Mouse (Mus musculus): ENCODE measurements around the gene Carmil1. TPM values are rescaled to one million over a fixed set of nuclear protein-coding genes. Genes with fewer than 3 reads are reported as not detected.

Carmil1 gene
- total and polyA plus RNA-seq, 3 experiments = 0.15 to 1.2 TPM; not detected in 1

DNA sequence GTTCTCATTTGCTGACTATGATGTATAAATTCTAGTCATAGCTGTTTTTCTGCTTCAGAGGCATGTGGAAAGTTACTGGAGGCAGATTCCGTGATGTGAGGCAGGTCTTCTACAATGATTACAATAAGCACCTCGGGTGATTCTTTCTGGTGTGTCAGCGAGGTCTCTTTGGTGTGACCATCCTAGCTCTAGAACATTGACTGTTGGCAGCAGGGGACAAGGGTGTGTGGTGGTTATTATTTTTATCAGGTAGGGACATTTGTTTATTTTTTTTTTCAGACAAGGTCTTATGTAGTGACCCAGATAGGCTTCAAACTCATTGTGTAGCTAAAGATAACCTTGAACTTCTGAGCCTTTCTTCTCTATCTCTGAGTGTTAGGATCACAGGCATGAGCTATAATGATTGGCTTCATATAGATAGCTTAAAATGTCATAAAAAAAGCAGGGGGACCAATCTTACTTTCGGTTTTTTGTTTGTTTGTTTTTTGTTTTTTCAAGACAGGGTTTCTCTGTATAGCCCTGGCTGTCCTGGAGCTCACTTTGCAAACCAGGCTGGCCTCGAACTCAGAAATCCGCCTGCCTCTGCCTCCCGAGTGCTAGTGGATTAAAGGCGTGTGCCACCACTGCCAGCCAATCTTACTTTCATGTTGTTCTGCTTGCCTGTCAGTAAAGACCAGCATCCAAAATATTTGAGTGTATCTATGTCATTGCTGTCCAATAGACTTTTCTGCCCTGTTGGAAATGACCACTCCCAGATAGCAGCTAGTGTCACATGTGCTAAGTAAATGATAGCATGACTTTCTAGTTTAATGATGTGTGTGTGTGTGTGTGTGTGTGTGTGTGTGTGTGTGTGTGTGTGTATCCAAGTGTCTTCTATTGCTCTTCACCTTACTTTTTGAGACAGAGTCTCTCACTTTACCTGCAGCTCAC is 30.7 kb upstream of the Carmil1 start:
- Histone ChIP-seq H3K36me3 (ENCODE audit: control insufficient read depth in 1 of 2, insufficient read depth in 2 of 2, low read length in 2 of 2) (no peaks in the 10 kb centered on the region), H3K4me3 (ENCODE audit: control insufficient read depth in 1 of 2, insufficient read depth in 1 of 2, low read depth in 2 of 2, low read length in 2 of 2) (no peak overlapping the region), H3K4me1 (ENCODE audit: control insufficient read depth in 1 of 2, insufficient read depth in 2 of 2, low read length in 2 of 2) (no peaks in the 10 kb centered on the region), H3K9ac (ENCODE audit: control insufficient read depth, low read depth, low read length, poor library complexity, severe bottlenecking) (no peak overlapping the region), H3K79me2 (ENCODE audit: control insufficient read depth, insufficient read depth, low read length, poor library complexity) (no peaks in the 10 kb centered on the region), H3K27me3 (ENCODE audit: control insufficient read depth in 1 of 2, insufficient read depth in 2 of 2, low read length in 2 of 2) (peaks cover 0 to 1% of the 10 kb centered on the region in 2 experiments; a peak in 2 of 4 replicates), H3K9me3 (replicated peaks; ENCODE audit: insufficient read depth, low read length) (no peaks in the 10 kb centered on the region), H3K27ac (ENCODE audit: control insufficient read depth, low read depth, low read length) (no peak overlapping the region)
- no peak for TF ChIP-seq ZKSCAN1 (IDR thresholded peaks at IDR 0.05; ENCODE audit: low read depth, low read length)
- 0 out of 2 replicates have a peak, but pooled peaks have one; percentile 7 for TF ChIP-seq GATA1 (IDR thresholded peaks at IDR 0.05; ENCODE audit: low read depth, low read length)
- TF ChIP-seq TCF12 (IDR thresholded peaks at IDR 0.05; ENCODE audit: low read depth, low read length) = 0 out of 2 replicates have a peak, but pooled peaks have one; percentile 25
- no peak for TF ChIP-seq CTCF (IDR thresholded peaks at IDR 0.05 in 2 of 3, conservative IDR thresholded peaks at IDR 0.05 in 1 of 3; ENCODE audit: control insufficient read depth in 1 of 3, insufficient read depth in 1 of 3, low read depth in 2 of 3, low read length in 3 of 3, poor library complexity in 1 of 3, severe bottlenecking in 1 of 3)
- no peak for DNase-seq (ENCODE audit: low read depth, low spot score)

GRCm38 (mm10) chr13:24306248-24306647 is 25.7 kb upstream of the Carmil1 start:
- H3K9me3 ChIP-seq (replicated peaks; ENCODE audit: insufficient read depth, low read length) = no peaks in the 10 kb centered on the region
- H3K4me1 ChIP-seq (ENCODE audit: control insufficient read depth in 1 of 2, insufficient read depth in 2 of 2, low read length in 2 of 2) = no peaks in the 10 kb centered on the region
- no peak overlapping the region for H3K27ac ChIP-seq (ENCODE audit: control insufficient read depth, low read depth, low read length)
- no peaks in the 10 kb centered on the region for H3K36me3 ChIP-seq (ENCODE audit: control insufficient read depth in 1 of 2, insufficient read depth in 2 of 2, low read length in 2 of 2)
- H3K9ac ChIP-seq (ENCODE audit: control insufficient read depth, low read depth, low read length, poor library complexity, severe bottlenecking) = no peak overlapping the region
- H3K27me3 ChIP-seq (ENCODE audit: control insufficient read depth in 1 of 2, insufficient read depth in 2 of 2, low read length in 2 of 2) = no peaks in the 10 kb centered on the region
- no peak overlapping the region for H3K4me3 ChIP-seq (ENCODE audit: control insufficient read depth in 1 of 2, insufficient read depth in 1 of 2, low read depth in 2 of 2, low read length in 2 of 2)
- DNase-seq (ENCODE audit: low read depth, low spot score) = no peak
- TF ChIP-seq CTCF (IDR thresholded peaks at IDR 0.05 in 2 of 3, conservative IDR thresholded peaks at IDR 0.05 in 1 of 3; ENCODE audit: control insufficient read depth in 1 of 3, insufficient read depth in 1 of 3, low read depth in 2 of 3, low read length in 3 of 3, poor library complexity in 1 of 3, severe bottlenecking in 1 of 3) (peak; percentile 21 to 43 (median 34); a peak in 4 of 6 replicates), RAD21 (IDR thresholded peaks at IDR 0.05; ENCODE audit: low read depth, low read length) (peak; percentile 16), SMC3 (IDR thresholded peaks at IDR 0.05; ENCODE audit: low read depth, low read length) (peak; percentile 39), ELF1 (IDR thresholded peaks at IDR 0.05; ENCODE audit: low read depth, low read length) (no peak)
- H3K79me2 ChIP-seq (ENCODE audit: control insufficient read depth, insufficient read depth, low read length, poor library complexity) = no peaks in the 10 kb centered on the region

DNA sequence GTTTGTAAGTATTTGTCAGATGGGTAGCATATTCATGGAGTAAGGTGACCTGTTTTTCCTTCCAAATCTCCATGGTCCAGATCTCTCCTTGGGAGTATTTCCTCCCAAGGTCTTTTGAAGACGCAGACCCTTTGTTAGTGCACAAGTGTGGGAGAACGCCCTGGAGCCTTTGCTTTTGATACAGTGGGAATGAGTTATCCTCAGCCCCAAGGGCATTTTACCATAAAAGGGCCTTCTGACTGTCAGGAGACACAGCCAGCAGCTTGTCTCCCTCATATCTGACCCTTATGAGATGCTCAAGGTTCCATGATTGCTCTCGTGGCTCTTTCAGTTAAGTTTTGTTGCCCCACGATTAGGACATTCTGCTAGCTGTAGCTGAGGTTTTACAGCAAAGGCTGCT is 24.9 kb upstream of the Carmil1 start:
- Histone ChIP-seq H3K27ac (ENCODE audit: control insufficient read depth, low read depth, low read length) (no peak overlapping the region), H3K4me3 (ENCODE audit: control insufficient read depth in 1 of 2, insufficient read depth in 1 of 2, low read depth in 2 of 2, low read length in 2 of 2) (no peak overlapping the region), H3K27me3 (ENCODE audit: control insufficient read depth in 1 of 2, insufficient read depth in 2 of 2, low read length in 2 of 2) (no peaks in the 10 kb centered on the region), H3K9ac (ENCODE audit: control insufficient read depth, low read depth, low read length, poor library complexity, severe bottlenecking) (no peak overlapping the region), H3K9me3 (replicated peaks; ENCODE audit: insufficient read depth, low read length) (no peaks in the 10 kb centered on the region), H3K4me1 (ENCODE audit: control insufficient read depth in 1 of 2, insufficient read depth in 2 of 2, low read length in 2 of 2) (no peaks in the 10 kb centered on the region), H3K36me3 (ENCODE audit: control insufficient read depth in 1 of 2, insufficient read depth in 2 of 2, low read length in 2 of 2) (no peaks in the 10 kb centered on the region), H3K79me2 (ENCODE audit: control insufficient read depth, insufficient read depth, low read length, poor library complexity) (no peaks in the 10 kb centered on the region)
- DNase-seq (ENCODE audit: low read depth, low spot score) = no peak
- TF ChIP-seq E2F4 (IDR thresholded peaks at IDR 0.05; ENCODE audit: borderline replicate concordance, low read depth, low read length) (no peak), CHD1 (IDR thresholded peaks at IDR 0.05; ENCODE audit: low read depth, low read length) (no peak), POLR2AphosphoS2 (IDR thresholded peaks at IDR 0.05; ENCODE audit: low read length) (no peak), GATA1 (IDR thresholded peaks at IDR 0.05; ENCODE audit: low read depth, low read length) (no peak)

Measured in MEL (cell line).